Mouse (Mus musculus) testis, postnatal 14 days (tissue): Measurements from ENCODE around the gene Lmx1b.

ENCODE experiments used
- DNase-seq: peaks from one replicate; pipeline ENCODE4 v3.0.0; 2021; ENCODE audit warnings: low spot score

Gene Lmx1b

DNA sequence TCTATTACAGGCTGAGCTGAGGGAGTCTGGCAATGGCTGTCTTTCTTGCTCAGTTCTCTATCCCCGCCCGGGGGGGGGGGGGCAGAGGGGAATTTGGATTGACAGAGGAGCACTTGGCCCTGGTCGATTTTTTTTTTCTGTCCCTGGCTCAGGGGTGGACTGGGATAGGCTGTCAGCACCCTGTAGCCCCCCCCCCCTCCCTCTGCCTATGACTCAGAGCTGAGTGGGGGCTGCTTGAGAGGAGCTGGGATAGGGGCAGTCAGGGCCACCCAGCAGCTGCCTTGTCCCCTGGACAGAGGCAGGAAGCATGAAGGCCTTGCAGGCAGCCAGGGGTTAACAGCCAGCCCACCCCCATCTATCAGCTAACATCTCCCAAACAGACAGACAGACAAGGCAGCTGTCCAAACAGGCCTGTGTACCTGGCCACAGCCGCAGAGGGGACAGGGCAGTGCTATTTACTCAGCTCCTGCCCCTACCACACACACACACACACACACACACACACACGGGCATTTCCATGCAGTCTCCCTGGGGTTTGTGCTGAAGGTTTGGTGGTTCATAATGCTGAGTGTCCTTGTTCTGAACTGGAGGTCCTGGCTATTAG, 57.8 kb downstream of the Lmx1b start:
- DNase-seq: no peak

DNA sequence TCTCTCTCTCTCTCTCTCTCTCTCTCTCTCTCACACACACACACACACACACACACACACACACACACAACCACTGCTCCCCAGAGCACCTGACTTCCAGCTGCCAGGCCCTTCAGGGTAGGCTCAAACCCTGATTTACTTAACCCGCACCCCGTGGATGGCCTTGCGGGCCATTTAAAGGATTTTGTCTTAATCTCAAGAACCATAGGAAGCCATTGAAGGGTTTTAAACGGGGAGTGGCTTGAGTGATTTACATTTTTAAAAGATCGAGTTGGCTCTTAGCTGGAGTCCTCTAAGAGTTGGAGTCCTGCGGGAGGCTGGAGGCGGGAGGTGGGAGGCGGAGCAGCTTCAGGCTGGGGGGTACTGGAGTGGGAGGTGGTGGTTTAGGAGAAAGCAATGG, 58.4 kb downstream of the Lmx1b start:
- no peak for DNase-seq

- DNase-seq: no peak
These were observed 58.9 kb downstream of the Lmx1b start for GRCm38 (mm10) chr2:33581449-33581777.

DNA sequence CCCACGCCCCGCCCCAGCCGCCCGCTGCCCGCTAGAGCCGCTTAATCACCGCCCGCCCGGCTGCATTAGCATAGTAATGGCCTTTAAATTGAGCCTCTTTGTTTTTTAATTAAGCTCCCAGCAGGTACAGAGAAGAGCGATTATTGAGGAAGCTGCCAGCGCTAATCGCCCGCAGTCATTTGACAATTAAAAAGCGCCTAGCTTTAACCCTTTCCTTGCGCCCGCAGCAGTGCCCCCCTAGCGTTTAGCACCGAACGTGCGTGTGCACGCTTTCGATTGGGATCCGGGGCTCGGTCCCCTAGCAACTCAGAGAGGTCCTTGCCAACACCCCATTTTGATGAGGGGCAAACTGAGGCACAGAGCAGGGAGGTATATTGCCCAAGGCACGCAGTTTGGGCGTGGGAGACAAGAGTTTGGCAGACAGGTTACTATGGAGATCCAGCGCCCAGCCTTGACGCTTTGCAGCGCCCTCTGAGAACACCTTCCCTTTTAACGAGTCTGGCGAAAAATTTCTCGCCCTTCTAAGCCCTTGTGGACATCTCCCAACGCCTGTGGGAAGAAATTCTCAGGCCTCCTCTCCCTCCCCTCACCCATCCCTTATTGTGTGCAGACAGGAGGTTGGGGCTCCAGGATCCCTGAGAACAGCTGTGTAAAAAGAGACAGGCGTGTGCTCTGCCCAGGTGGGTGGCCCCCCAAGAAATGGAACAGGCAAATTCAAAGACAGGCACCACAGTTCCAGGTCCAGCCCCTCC, 59.4 kb downstream of the Lmx1b start:
- no peak for DNase-seq

- DNase-seq: no peak
These were observed 64.9 kb downstream of the Lmx1b start for GRCm38 (mm10) chr2:33575406-33575805.

GRCm38 (mm10) chr2:33573075-33573474, 67.2 kb downstream of the Lmx1b start:
- DNase-seq: no peak

GRCm38 (mm10) chr2:33571219-33571824, 69.0 kb downstream of the Lmx1b start:
- no peak for DNase-seq

DNA sequence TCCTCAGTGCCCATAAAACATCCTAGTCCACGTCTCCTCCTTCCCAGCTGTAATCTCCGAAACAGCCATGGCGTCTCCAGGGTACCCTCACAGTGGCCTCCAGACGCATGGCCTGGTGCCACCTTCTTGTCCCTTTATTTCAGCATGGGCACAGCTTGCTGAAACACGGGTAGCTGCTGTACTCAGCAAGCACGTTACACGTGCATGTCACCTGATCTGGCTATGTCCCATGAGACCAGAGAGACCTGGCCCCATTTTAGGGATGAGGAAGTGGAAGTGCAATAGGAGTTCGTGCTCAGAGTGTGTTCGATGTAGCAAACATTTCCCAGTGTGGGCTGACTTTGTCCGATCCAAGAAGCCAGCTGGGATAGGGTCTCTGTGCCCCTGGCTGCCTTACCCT, 70.6 kb downstream of the Lmx1b start:
- no peak for DNase-seq

DNA sequence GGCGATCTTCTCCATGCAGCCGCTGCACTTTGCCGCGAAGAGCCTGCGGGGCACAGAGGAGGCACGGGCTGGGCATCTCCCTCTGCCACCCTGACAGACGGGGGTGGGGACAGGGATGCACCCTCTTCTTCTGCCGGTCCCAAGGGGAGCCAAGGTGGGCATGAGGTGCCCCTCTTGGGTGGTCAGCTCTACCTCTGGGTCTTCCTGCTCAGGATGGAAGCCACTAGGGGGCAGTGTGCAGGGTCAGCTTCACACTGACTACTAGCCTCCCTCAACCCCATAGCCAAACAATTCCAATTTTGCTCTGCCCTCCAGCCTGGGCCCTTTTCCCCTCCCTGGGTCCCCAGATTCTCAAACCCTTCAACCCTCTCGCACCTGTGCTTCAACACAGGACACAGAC, 71.1 kb downstream of the Lmx1b start:
- peak; percentile 32 for DNase-seq

GRCm38 (mm10) chr2:33565886-33566285, 74.4 kb downstream of the Lmx1b start:
- DNase-seq: no peak

DNA sequence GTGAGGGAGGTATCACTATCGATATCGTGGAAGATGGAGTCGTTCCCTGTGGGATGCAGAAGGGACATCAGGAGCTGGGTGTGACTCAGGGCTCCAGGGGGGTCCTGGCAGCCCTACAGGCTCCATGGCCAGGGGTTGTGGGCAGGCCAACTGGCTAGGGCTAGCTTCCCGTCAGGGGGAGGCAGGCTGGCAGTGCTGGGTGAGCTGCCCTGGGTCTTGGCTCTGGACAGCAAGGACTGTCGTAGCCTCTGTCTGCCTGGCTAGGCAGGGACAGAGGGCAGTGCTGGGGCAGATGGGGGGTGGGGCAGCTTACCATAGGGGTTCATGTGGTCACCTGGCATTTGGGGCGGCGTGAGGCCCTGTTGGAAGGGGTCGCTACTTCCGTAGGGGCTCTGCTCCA, 75.6 kb downstream of the Lmx1b start:
- DNase-seq: no peak

GRCm38 (mm10) chr2:33559752-33560151, 80.6 kb downstream of the Lmx1b start:
- peak; percentile 45 for DNase-seq

- DNase-seq: no peak
These were observed 81.0 kb downstream of the Lmx1b start for GRCm38 (mm10) chr2:33559334-33559733.

GRCm38 (mm10) chr2:33558233-33558632, 82.1 kb downstream of the Lmx1b start:
- DNase-seq: peak; percentile 35

DNA sequence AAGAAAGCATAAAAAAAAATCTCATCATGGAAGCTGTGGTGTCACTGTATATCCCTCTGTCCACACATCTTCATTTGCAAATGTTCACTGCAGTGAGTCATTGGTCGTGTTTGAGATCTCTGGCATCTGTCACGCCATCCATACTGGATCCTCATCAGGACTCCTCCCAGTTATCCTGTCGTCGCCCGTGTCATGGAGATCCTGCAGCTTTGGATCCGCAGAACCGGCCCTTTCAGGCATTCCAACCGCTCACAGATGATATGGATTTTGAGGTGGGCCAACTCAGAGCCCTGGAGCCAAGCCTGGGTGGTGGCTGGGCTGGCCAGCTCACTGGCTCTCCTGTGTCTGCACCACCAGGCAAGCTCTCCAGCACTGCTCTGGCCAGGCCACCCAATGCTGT, 84.7 kb downstream of the Lmx1b start:
- DNase-seq: no peak

GRCm38 (mm10) chr2:33552672-33553071, 87.6 kb downstream of the Lmx1b start:
- peak; percentile 60 for DNase-seq

DNA sequence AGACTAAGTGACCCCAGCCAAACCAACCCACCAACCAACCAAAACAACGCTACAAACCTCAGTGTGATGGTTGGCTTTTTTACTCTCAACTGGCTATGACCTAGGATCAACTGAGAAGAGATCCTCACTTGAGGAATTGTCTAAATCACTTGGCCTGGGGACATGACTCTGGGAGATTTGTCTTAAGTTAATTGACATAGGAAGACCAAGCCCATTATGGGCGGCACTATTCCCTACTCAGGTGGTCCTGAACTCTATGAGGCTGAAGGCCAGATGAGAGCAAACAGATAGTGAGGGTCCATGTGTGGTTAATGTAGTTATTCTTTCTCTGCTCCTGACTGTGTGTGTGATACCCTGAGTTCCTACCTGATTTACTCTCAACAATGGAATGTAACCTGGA, 92.7 kb downstream of the Lmx1b start:
- DNase-seq: no peak

GRCm38 (mm10) chr2:33546879-33547278, 93.4 kb downstream of the Lmx1b start:
- peak; percentile 55 for DNase-seq

DNA sequence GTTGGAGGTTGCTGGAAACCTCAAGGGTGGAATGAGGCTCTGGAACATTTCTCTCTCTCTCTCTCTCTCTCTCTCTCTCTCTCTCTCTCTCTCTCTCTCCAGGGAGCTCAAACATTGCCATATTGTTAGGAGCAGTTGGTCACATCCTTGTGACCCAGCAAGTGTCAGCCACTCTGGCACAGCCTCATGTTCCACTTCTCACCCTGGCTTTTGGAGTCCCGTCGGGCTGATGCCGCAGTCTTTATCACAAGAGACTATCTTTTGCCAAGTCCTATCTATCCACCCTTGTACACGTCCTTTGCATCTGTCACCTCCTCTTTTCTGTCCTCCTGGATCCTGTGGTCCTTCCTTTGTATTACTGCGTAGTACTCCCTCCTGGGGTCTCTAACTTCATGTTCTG, 94.3 kb downstream of the Lmx1b start:
- DNase-seq: no peak

- DNase-seq: no peak
These were observed 95.3 kb downstream of the Lmx1b start for GRCm38 (mm10) chr2:33544781-33545566.

DNA sequence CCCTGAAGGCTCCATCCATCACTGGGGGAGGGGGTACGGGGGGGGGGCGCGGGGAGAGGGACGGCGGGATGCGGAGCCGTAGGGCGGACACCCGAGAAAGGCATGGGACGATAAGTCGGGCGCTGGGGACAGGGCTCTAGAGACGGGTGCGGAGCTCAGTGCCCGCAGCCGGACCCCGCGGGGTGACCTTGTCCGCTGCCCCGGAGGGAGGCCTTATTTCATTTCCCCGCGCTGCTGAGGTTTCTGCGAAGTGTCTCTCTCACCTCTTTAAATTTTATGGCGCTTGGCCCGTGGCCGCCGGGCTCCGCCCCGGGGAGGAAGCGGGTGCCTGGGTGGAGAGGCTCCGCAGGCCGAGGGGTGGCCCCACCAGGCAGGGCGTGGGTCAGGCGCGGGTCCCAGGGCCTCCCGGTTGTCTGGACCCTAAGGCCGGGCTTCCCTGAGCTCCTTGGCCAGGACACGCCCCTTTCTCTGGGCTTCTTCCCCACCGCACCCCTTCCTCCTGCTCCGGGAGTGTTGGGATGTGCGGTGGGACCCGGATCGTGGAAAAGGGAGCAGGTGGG, 96.0 kb downstream of the Lmx1b start:
- DNase-seq: no peak

DNA sequence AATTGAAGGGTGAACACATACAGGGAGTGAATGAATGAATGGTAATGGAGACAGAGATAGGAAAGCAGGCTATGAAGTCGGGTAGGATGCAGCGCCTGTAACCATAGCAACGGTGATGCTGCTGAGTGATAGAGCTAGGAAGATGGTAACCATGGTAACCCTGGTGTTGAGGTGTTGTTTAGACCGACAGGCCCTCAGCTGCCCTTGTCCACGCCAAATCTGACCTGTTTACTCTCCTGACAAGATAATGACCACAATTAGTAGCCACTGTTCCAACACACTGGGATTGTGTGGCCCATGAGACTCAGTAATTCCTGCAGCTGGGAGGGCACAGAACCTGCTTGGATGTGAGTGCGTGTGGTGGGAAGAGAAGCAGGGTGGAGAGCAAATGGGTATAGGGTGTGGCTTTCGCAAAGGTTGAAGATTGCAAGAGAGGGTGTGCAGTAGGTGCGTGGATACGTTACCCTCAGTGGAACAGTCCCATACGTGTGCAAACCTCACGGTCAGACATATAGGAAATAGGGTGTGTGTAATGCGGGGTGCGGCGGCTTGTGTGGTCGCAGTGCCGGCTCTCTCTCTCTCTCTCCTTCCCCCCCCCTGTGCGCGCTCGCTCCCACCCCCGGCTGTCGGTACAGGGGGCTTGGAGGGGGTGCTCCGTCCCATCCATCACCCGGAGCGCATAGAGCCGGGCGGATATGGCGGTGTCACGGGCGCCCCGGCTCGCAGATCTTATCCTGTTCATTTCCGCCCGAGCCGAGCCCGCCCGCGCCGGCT, 96.7 kb downstream of the Lmx1b start:
- DNase-seq: no peak
